Mouse (Mus musculus) activated CD4-positive, CD25-positive, alpha-beta regulatory T cell (primary cell): Measurements from ENCODE around the gene Speer4f1. TPM values are rescaled to one million over a fixed set of nuclear protein-coding genes. Genes with fewer than 3 reads are reported as not detected.

Source experiments
- polyA plus RNA-seq, 2 experiments: library from polyadenylated mRNA; unstranded; fragments of 100-300 nt; shearing (Covaris generic); gene quantifications; one replicate each; pipeline ENCODE4 v1.2.1; 2017

Gene Speer4f1
- not detected for polyA plus RNA-seq

DNA sequence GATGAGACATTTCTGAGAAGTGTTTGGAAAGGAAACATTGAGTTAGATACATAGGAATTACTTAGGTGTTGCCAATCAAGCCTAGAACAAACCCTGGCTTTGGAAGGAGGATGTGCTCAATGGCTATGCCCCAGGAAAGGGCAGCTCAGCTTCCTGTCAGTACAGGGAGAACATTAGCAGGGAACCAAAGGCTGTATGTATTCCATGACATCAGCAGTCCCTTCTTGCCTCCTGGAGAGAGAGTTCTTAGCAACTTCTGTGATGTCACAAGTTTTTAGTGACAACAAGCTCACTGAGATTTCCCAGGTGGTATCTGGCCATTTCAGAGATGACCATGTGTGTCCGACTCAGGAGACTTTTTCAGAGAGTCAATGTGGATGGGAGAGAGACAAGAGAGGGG, at the start of gene Speer4f1:
Gene Speer4f1, plus strand, starts transcription at position 301 of the 400 bp plus-strand sequence.

Other genes starting within 250 kb of the Speer4f1 start
- not detected for gene Speer4f2, start 102.9 kb upstream of the Speer4f1 start, polyA plus RNA-seq
- under 1 TPM in 1 of 2 experiments, not detected in 1; 0.16 TPM for gene Sema3c, start 98.2 kb downstream of the Speer4f1 start, polyA plus RNA-seq